Mouse (Mus musculus) midbrain, embryonic 16.5 days (tissue): Measurements from ENCODE around the gene Atg9b. TPM values are rescaled to one million over a fixed set of nuclear protein-coding genes. Genes with fewer than 3 reads are reported as not detected.

ENCODE experiments used
- ATAC-seq: fragments of 200-750 bp; cut with Nextera tagmentation; 2 replicates; pipeline ENCODE4 v1.8.0; 2017; ENCODE audit warnings: moderate TSS enrichment
- H3K27ac ChIP-seq: fragments of 300-500 bp; sonication (generic); 2 replicates; pipeline ENCODE4 v1.5.1; 2014; ENCODE audit warnings: mild to moderate bottlenecking, low read length, mixed read lengths
- H3K27me3 ChIP-seq: fragments of 300-500 bp; sonication (generic); 2 replicates; pipeline ENCODE4 v1.6.1; 2014; ENCODE audit warnings: low read depth, low read length, mixed read lengths; ENCODE audit not compliant: control insufficient read depth, insufficient read depth
- H3K36me3 ChIP-seq: fragments of 300-500 bp; sonication (generic); 2 replicates; pipeline ENCODE4 v1.6.1; 2014; ENCODE audit warnings: mild to moderate bottlenecking, low read length, moderate library complexity, mixed read lengths; ENCODE audit not compliant: control insufficient read depth, insufficient read depth
- H3K4me1 ChIP-seq: fragments of 300-500 bp; sonication (generic); 2 replicates; pipeline ENCODE4 v1.6.1; 2014; ENCODE audit warnings: mild to moderate bottlenecking, low read length, mixed read lengths; ENCODE audit not compliant: control insufficient read depth, insufficient read depth
- H3K4me2 ChIP-seq: fragments of 300-500 bp; sonication (generic); 2 replicates; pipeline ENCODE4 v1.6.1; 2014; ENCODE audit warnings: mild to moderate bottlenecking, low read length, mixed read lengths
- H3K4me3 ChIP-seq: fragments of 300-500 bp; sonication (generic); 2 replicates; pipeline ENCODE4 v1.5.1; 2014; ENCODE audit warnings: low read depth, mild to moderate bottlenecking, low read length, moderate library complexity, mixed read lengths
- H3K9ac ChIP-seq: fragments of 300-500 bp; sonication (generic); 2 replicates; pipeline ENCODE4 v1.6.1; 2014; ENCODE audit warnings: low read depth, low read length, mixed read lengths
- H3K9me3 ChIP-seq: fragments of 300-500 bp; sonication (generic); replicated peaks from 2 replicates; pipeline ENCODE4 v1.6.1; 2014; ENCODE audit warnings: mild to moderate bottlenecking, low read length, mixed read lengths; ENCODE audit not compliant: control insufficient read depth, poor library complexity, severe bottlenecking
- WGBS: fragments of 180-500 bp; shearing (Covaris S2); extraction: QIAGEN DNeasy Blood & Tissue Kit; methylation state at CpG from one replicate; pipeline ENCODE4 v1.1.7; 2014; 5-methylcytosine and 5-hydroxymethylcytosine counted together
- polyA plus RNA-seq: library from polyadenylated mRNA; unstranded; fragments of >200 nt; fragmentation: Nextera tagmentation; extraction: Ambion mirVana; gene quantifications from 2 replicates; pipeline ENCODE4 v1.2.1, GENCODE M21; 2015

The Atg9b gene
- polyA plus RNA-seq, 1 experiment from 2014 or later = 4.4 TPM

DNA sequence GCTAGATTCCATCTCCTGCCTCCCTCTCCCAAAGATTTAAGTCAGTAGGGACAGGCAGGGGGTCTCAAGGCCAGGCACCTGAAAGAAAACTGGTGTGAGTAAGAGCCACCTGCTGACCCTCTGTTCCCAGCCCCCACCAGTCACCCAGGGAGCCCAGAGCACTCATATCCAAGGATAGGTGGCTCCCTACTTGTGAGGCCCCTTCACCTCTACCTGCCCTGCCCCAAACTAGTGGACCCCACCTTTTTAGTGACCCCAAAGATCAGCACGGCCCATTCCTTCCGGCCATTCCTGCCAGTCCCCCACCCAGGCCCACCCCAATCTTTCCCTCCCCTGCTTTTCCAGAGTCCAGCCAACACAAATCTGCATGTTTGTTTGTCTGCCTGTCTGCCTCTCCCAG lies 28.5 kb downstream of the Atg9b start:
- no peak overlapping the region for H3K27ac ChIP-seq
- H3K4me3 ChIP-seq = no peak overlapping the region
- WGBS = 78% methylated on average over 2 of the region's 2 CpGs
- no peak overlapping the region for H3K4me2 ChIP-seq
- H3K36me3 ChIP-seq = no peaks in the 10 kb centered on the region
- no peak overlapping the region for H3K9ac ChIP-seq
- 0 out of 2 replicates have a peak, but pooled peaks cover 3% of the 10 kb centered on the region for H3K4me1 ChIP-seq
- no peaks in the 10 kb centered on the region for H3K9me3 ChIP-seq
- no peak for ATAC-seq
- no peaks in the 10 kb centered on the region for H3K27me3 ChIP-seq

DNA sequence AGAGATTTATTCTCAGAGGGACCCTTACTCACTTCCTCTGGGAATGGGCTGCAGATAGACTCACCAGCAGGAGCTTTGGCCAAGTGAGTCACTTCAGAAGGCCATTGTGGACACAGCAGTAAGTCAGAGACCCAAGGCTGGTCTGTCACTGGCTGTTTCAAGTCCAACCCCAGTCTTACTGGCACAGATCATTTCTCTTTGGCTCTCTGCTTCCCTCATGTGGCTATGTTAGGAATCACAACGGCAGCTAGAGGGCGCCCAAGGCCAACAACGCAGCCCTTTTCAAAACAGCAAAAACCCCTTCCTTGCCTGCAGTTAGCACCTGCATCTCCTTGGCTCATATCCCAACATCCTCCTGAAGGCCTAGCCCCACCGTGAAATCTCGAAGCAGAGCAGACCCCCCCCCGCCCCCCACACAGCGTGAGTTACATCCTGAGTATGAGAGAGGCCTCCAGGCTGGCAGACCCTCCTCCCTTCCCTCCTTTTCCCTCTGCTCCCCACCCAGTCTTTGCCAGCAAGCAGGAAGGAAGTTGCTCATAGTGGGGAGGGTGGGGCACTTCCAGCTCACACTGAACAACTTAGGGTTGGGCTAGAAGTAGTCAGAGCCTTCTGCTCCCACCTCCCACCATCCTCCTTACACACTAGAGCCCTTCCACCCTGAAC lies 31.0 kb downstream of the Atg9b start:
- ATAC-seq = peak; percentile 77
- peak overlapping the region; percentile 41; the same call in 1 of the 2 replicates for H3K9ac ChIP-seq
- H3K4me3 ChIP-seq = no peak overlapping the region
- 0 out of 2 replicates have a peak, but pooled peaks cover 3% of the 10 kb centered on the region for H3K4me1 ChIP-seq
- 0% methylated on average over 7 of the region's 7 CpGs for WGBS
- no peak overlapping the region for H3K4me2 ChIP-seq
- H3K9me3 ChIP-seq = no peaks in the 10 kb centered on the region
- no peak overlapping the region for H3K27ac ChIP-seq
- H3K27me3 ChIP-seq = no peaks in the 10 kb centered on the region
- no peaks in the 10 kb centered on the region for H3K36me3 ChIP-seq

DNA sequence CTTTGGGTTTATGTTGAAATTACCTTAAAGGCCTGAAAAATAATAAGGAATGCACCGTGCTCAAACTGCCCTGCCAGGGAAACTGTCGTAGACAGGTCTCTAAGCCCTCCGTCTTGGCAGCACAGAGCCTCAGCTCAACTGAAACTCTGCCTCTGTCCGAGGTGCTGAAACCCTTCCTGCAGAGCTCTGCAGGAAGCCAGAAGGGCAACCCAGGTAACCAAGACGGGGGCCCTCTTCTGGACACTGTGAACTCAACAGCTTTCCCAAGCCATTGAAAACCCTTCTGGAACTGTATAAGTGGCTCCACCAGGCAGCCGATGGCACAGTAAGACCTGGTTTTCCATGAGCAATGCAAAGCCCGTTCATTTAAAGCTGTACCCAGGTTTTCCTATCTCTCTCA lies 34.5 kb downstream of the Atg9b start:
- Histone ChIP-seq H3K9me3 (no peaks in the 10 kb centered on the region), H3K9ac (no peak overlapping the region), H3K27me3 (no peaks in the 10 kb centered on the region), H3K4me2 (no peak overlapping the region), H3K27ac (no peak overlapping the region), H3K36me3 (no peaks in the 10 kb centered on the region), H3K4me1 (peaks cover 13% of the 10 kb centered on the region), H3K4me3 (no peak overlapping the region)
- WGBS = 18% methylated on average over 7 of the region's 7 CpGs
- ATAC-seq = no peak

DNA sequence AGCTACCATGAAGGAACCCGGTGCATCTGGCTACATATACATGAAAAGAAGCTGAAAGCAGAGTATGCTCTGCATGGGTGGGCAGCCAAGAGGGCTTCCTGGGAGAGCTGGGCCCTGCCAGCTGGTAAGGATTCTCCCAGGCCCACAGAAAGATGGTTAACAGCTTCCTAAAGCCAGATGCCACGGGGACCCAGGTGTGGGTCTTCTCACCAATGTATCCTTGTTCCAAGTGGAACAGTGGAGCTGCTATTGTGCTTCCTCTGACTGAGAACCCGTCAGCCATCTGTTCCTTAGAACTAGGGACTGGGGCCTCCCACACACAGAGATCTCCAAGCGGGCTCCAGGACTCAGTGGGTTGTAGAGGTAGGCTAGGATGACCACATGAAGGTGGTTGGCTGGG lies 35.2 kb downstream of the Atg9b start:
- Histone ChIP-seq H3K9ac (no peak overlapping the region), H3K4me1 (peaks cover 19% of the 10 kb centered on the region), H3K27me3 (no peaks in the 10 kb centered on the region), H3K4me2 (no peak overlapping the region), H3K4me3 (no peak overlapping the region), H3K9me3 (no peaks in the 10 kb centered on the region), H3K36me3 (no peaks in the 10 kb centered on the region), H3K27ac (no peak overlapping the region)
- ATAC-seq = no peak
- WGBS = 54% methylated on average over 4 of the region's 4 CpGs

DNA sequence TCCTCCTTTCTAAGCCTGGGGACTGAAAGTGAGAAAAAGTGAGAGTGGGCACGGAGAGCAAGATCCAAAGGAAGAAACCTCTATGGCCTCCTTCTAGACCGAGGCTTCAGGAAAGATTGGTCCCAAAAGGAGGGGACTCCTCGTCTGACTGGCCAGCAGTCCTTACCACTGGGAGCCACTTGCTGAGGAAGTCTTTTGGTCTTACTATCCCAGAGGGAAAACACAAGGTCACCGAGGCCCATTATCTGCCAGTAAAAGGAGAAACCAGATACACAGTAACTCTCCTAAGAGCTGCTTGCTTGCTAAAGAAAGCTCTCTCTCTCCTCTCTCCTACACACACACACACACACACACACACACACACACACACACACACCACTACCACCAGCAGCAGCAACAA lies 38.6 kb downstream of the Atg9b start:
- no peaks in the 10 kb centered on the region for H3K36me3 ChIP-seq
- H3K9me3 ChIP-seq = no peaks in the 10 kb centered on the region
- H3K4me3 ChIP-seq = no peak overlapping the region
- peaks cover 40% of the 10 kb centered on the region for H3K4me1 ChIP-seq
- no peak for ATAC-seq
- whole genome bisulfite sequencing = 23% methylated on average over 4 of the region's 4 CpGs
- H3K9ac ChIP-seq = no peak overlapping the region; the same call in 1 of the 2 replicates
- no peak overlapping the region for H3K4me2 ChIP-seq
- H3K27ac ChIP-seq = no peak overlapping the region
- H3K27me3 ChIP-seq = no peaks in the 10 kb centered on the region

DNA sequence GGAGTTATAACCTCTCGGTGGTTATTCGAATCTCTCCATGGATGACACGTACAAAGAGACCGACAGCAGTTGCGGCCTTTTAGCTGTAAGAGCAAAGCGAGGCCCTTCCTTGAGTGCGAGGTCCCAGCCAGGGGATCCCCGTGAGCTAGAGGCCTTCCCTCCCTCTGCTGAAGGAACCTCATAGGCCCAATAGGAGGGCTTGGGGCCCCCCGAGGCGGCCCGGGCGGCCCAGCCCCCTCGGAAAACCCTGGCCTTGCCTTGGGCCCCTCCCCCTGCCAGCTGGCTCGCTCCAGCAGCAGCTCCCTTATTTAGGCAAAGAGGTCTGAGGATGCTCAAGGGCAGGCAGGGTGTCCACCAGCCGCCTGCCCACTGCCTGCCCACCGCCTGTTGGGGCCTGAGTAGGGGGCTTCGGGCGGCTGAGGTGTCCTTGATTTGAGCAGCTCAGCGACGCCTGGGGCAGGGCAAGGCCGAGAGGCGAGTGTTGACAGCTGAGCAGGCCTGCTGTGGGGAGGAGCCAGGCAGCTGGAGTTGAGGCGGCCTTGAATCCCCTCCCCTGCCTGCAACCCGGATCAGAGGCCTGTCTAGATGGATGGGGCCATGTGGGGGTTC lies 39.6 kb downstream of the Atg9b start:
- Histone ChIP-seq H3K9me3 (no peaks in the 10 kb centered on the region), H3K27me3 (no peaks in the 10 kb centered on the region), H3K36me3 (no peaks in the 10 kb centered on the region), H3K4me3 (peak overlapping the region; percentile 80), H3K27ac (peak overlapping the region; percentile 93), H3K9ac (peak overlapping the region; percentile 85), H3K4me2 (peak overlapping the region; percentile 78), H3K4me1 (peaks cover 47% of the 10 kb centered on the region)
- peak; percentile 30 for ATAC-seq
- under 1% methylated on average over 24 of the region's 24 CpGs for WGBS

DNA sequence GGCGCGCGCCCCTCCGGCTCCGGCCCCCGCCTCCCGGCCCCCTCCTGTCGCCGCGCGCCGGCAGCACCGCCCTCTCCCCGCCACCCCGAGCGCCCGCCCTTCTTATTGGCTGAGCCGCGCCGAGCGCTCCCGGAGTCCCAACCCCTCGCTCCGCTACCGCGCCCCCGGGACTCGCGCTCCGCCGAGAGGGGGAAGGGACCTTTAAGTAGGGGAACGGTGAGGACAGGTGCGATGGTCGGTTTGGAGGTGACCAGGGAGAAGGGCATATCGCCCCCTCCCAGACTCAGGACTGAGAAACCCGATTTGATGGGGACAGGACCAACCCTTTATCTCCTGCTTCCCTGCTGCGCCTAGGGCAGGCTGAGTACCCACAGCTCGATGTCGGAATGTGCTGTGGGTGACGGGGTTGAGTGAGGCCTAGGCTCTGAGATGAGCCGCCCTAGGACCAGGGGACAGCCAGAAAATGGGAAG lies 40.2 kb downstream of the Atg9b start:
- Histone ChIP-seq H3K27ac (peak overlapping the region; percentile 93), H3K27me3 (no peaks in the 10 kb centered on the region), H3K9me3 (no peaks in the 10 kb centered on the region), H3K4me2 (peak overlapping the region; percentile 78), H3K4me3 (peak overlapping the region; percentile 80), H3K4me1 (peaks cover 47% of the 10 kb centered on the region), H3K36me3 (no peaks in the 10 kb centered on the region), H3K9ac (peak overlapping the region; percentile 85)
- 0% methylated on average over 26 of the region's 41 CpGs for WGBS
- ATAC-seq = peak; percentile 87

DNA sequence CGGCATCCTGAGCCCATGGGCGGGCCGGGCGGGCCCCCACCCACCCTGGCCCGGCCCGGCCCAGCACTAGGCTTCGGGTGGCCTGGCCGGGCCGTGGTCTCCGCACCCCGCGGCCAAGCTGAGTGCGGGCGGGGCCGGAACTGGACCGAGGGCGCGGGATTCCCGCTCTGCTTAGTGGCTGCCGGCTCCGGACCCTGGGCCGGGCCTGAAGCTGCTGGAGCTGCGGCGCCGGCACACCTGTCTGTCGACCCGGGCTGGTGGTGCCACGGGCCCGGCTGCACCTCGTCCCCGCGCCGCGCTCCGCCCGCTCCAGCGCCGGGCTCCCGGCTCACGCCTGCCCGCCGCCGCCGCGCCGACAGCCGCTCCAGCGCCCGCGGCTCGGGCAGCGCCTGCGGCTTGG lies 40.7 kb downstream of the Atg9b start, which contains the start of gene Kcnh2:
Gene Kcnh2 (minus strand): TSS at position 327 of the 400 bp plus-strand sequence.
- no peaks in the 10 kb centered on the region for H3K9me3 ChIP-seq
- peak within 1 kb of the TSS; percentile 93 for H3K27ac ChIP-seq
- no peaks in the 10 kb centered on the region for H3K36me3 ChIP-seq
- WGBS = 0% methylated on average over 44 of the region's 53 CpGs
- ATAC-seq = peak; percentile 55
- H3K27me3 ChIP-seq = no peaks in the 10 kb centered on the region
- peaks cover 47% of the 10 kb centered on the region for H3K4me1 ChIP-seq
- H3K4me3 ChIP-seq = peak within 1 kb of the TSS; percentile 80
- peak within 1 kb of the TSS; percentile 85 for H3K9ac ChIP-seq
- peak within 1 kb of the TSS; percentile 78 for H3K4me2 ChIP-seq
